ENCODE assay signal across 8 mouse cellular contexts in genomic region chr11:69855347-69855746, GRCm38 (mm10). TPM values are rescaled to one million over a fixed set of nuclear protein-coding genes. Genes with fewer than 3 reads are reported as not detected.
A peak's percentile ranks its signal among the peaks of the same experiment; 100 is the strongest.
DNase-seq lines count a peak whose midpoint lies in the region; ATAC-seq and TF ChIP-seq lines count a peak whose summit lies in the region.
"Had no signal": no experiment of that assay in that cellular context is flagged by ENCODE, and none has a peak within 500 bp of the region (broad histone marks: within the 10 kb centered on the region; RNA-seq: fewer than 3 reads in every experiment).

No protein-coding gene starts in this region.

- H3K4me1 ChIP-seq in heart, postnatal 0 days (ENCODE audit: control insufficient read depth, insufficient read depth) = no peaks in the 10 kb centered on the region
- H3K4me1 ChIP-seq in liver, embryonic 13.5 days (replicated peaks) = peaks cover 64% of the 10 kb centered on the region

- DNase-seq in 416B (ENCODE audit: low read depth) = peak; percentile 37
- DNase-seq in cerebellum, postnatal 36 days = peak; percentile 42 to 57
- DNase-seq in heart, postnatal 0 days (ENCODE audit: low spot score) = no peak
- peak; percentile 70 for DNase-seq in liver, embryonic 13.5 days
- peak; percentile 56 to 64 for DNase-seq in spleen, postnatal 36 days (ENCODE audit: low spot score in 2 of 2)
- DNase-seq in gastrocnemius, adult 8-10 months (ENCODE audit: low spot score in 2 of 2) = no peak

- H3K4me2 ChIP-seq in heart, postnatal 0 days (ENCODE audit: low read depth, low read length) = no peak overlapping the region
- peak overlapping the region; percentile 61 for H3K4me2 ChIP-seq in liver, embryonic 13.5 days

- TF ChIP-seq CTCF in C2C12 (IDR thresholded peaks at IDR 0.05; ENCODE audit: control insufficient read depth, insufficient read depth, insufficient read length) = peak; percentile 53
- TF ChIP-seq CTCF in heart, postnatal 0 days (IDR thresholded peaks at IDR 0.05; ENCODE audit: low read depth) = peak; percentile 45

- no peak overlapping the region for H3K27ac ChIP-seq in heart, postnatal 0 days (ENCODE audit: low read depth)
- peak overlapping the region; percentile 99 for H3K27ac ChIP-seq in liver, embryonic 13.5 days

- peak; percentile 34; the same call in 1 of the 2 replicates for ATAC-seq in heart, postnatal 0 days (ENCODE audit: insufficient read depth, low read depth)
- peak; percentile 35 for ATAC-seq in liver, embryonic 13.5 days (ENCODE audit: low read depth)

- no peak overlapping the region for H3K4me3 ChIP-seq in C2C12 (ENCODE audit: insufficient read depth, poor library complexity, severe bottlenecking)
- H3K4me3 ChIP-seq in heart, postnatal 0 days (ENCODE audit: low read depth, low read length) = no peak overlapping the region
- peak overlapping the region; percentile 35; the same call in 1 of the 2 replicates for H3K4me3 ChIP-seq in liver, embryonic 13.5 days (replicated peaks)

- H3K9me3 ChIP-seq in heart, postnatal 0 days (replicated peaks; ENCODE audit: control insufficient read depth, low read length) = no peaks in the 10 kb centered on the region
- H3K9me3 ChIP-seq in liver, embryonic 13.5 days (replicated peaks) = no peaks in the 10 kb centered on the region

- 17% methylated on average over 16 of the region's 16 CpGs for WGBS in heart, postnatal 0 days
- WGBS in liver, embryonic 13.5 days (ENCODE audit: insufficient replicate concordance) = 19% methylated on average over 16 of the region's 16 CpGs

- no peaks in the 10 kb centered on the region for H3K79me2 ChIP-seq in C2C12 (ENCODE audit: control insufficient read depth, insufficient read depth)

- H3K27me3 ChIP-seq in C2C12 (ENCODE audit: control insufficient read depth, insufficient read depth, insufficient read length) = peaks cover 8% of the 10 kb centered on the region
- H3K27me3 ChIP-seq in heart, postnatal 0 days (ENCODE audit: control insufficient read depth, insufficient read depth, low read length) = peaks cover 16% of the 10 kb centered on the region
- peaks cover 25% of the 10 kb centered on the region for H3K27me3 ChIP-seq in liver, embryonic 13.5 days

- H3K9ac ChIP-seq in heart, postnatal 0 days (replicated peaks; ENCODE audit: low read depth, low read length) = no peak overlapping the region
- H3K9ac ChIP-seq in liver, embryonic 13.5 days = peak overlapping the region; percentile 70

- TF ChIP-seq EP300 in heart, postnatal 0 days (IDR thresholded peaks at IDR 0.05; ENCODE audit: low read depth) = no peak

- no peaks in the 10 kb centered on the region for H3K79me3 ChIP-seq in C2C12 (ENCODE audit: low read depth)

- peaks cover 15% of the 10 kb centered on the region for H3K36me3 ChIP-seq in C2C12 (ENCODE audit: control insufficient read depth, insufficient read depth)
- peaks cover 19% of the 10 kb centered on the region for H3K36me3 ChIP-seq in heart, postnatal 0 days (replicated peaks; ENCODE audit: control insufficient read depth, insufficient read depth, low read length)
- peaks cover 23% of the 10 kb centered on the region for H3K36me3 ChIP-seq in liver, embryonic 13.5 days

- H3ac ChIP-seq in C2C12 (ENCODE audit: control insufficient read depth, insufficient read length, low read depth) = no peak overlapping the region

TF ChIP-seq in C2C12, 6 proteins besides CTCF, POLR2A, EP300 and RAD21:
- TF ChIP-seq MAX (IDR thresholded peaks at IDR 0.05) (no peak), USF1 (IDR thresholded peaks at IDR 0.05; ENCODE audit: low read depth) (no peak), MYOD1 (IDR thresholded peaks at IDR 0.05; ENCODE audit: control insufficient read depth, insufficient read length, low read depth) (no peak), FOSL1 (IDR thresholded peaks at IDR 0.05; ENCODE audit: insufficient read depth, low read length, poor library complexity, severe bottlenecking) (no peak), CEBPB (IDR thresholded peaks at IDR 0.05; ENCODE audit: low read depth) (no peak), MYOG (IDR thresholded peaks at IDR 0.05; ENCODE audit: control insufficient read depth, extremely low read depth, insufficient read length) (no peak)

RNA-seq across cellular contexts. Expression of gene Tnk1, which starts 3.2 kb away (rescaled TPM):
- polyA plus RNA-seq in C2C12 (2012; fragmentation: generic; extraction: Trizol) = not detected
- 0.50 TPM in 1 of 2 replicates, not detected in the other for total RNA-seq in heart, postnatal 0 days (2014; rRNA removed; ENCODE audit: low replicate concordance)
- not detected in 2 replicates for polyA plus RNA-seq in heart, postnatal 0 days (2015; fragmentation: Nextera tagmentation; extraction: Ambion mirVana)
- 0.76 and 1.5 TPM in 2 replicates for polyA plus RNA-seq in liver, embryonic 13.5 days (2015; fragmentation: Nextera tagmentation; extraction: Ambion mirVana)
- under 1 TPM in 1 of 4 experiments, not detected in 3; 0.31 TPM for total RNA-seq in gastrocnemius, adult 8-10 months (2022)

RNA-seq across cellular contexts. Expression of gene Plscr3, which starts 9.2 kb away (rescaled TPM):
- polyA plus RNA-seq in C2C12 (2012; fragmentation: generic; extraction: Trizol) = 82.7 TPM
- total RNA-seq in heart, postnatal 0 days (2014; rRNA removed; ENCODE audit: low replicate concordance) = 50.9 and 64.0 TPM in 2 replicates
- polyA plus RNA-seq in heart, postnatal 0 days (2015; fragmentation: Nextera tagmentation; extraction: Ambion mirVana) = 60.5 and 62.3 TPM in 2 replicates
- 28.0 and 29.9 TPM in 2 replicates for polyA plus RNA-seq in liver, embryonic 13.5 days (2015; fragmentation: Nextera tagmentation; extraction: Ambion mirVana)
- total RNA-seq in gastrocnemius, adult 8-10 months (2022) = 10 to 100 TPM in 2 of 4 experiments, 1 to 10 TPM in 2; 8.7 to 10.6 (median 9.4) TPM

RNA-seq across cellular contexts. Expression of gene Tmem256, which starts 17.0 kb away (rescaled TPM):
- polyA plus RNA-seq in C2C12 (2012; fragmentation: generic; extraction: Trizol) = 260 TPM
- 78.5 and 169 TPM in 2 replicates for total RNA-seq in heart, postnatal 0 days (2014; rRNA removed; ENCODE audit: low replicate concordance)
- polyA plus RNA-seq in heart, postnatal 0 days (2015; fragmentation: Nextera tagmentation; extraction: Ambion mirVana) = 411 and 424 TPM in 2 replicates
- polyA plus RNA-seq in liver, embryonic 13.5 days (2015; fragmentation: Nextera tagmentation; extraction: Ambion mirVana) = 321 and 345 TPM in 2 replicates
- total RNA-seq in gastrocnemius, adult 8-10 months (2022) = 100 to 1,000 TPM; 143 to 214 (median 181) TPM

RNA-seq across cellular contexts. Expression of gene Nlgn2, which starts 17.8 kb away (rescaled TPM):
- polyA plus RNA-seq in C2C12 (2012; fragmentation: generic; extraction: Trizol) = 10.7 TPM
- 4.5 and 10.1 TPM in 2 replicates for total RNA-seq in heart, postnatal 0 days (2014; rRNA removed; ENCODE audit: low replicate concordance)
- 0.89 TPM in 2 replicates for polyA plus RNA-seq in heart, postnatal 0 days (2015; fragmentation: Nextera tagmentation; extraction: Ambion mirVana)
- 0.68 and 0.75 TPM in 2 replicates for polyA plus RNA-seq in liver, embryonic 13.5 days (2015; fragmentation: Nextera tagmentation; extraction: Ambion mirVana)
- total RNA-seq in gastrocnemius, adult 8-10 months (2022) = 1 to 10 TPM; 1.3 to 2.4 (median 1.7) TPM

RNA-seq across cellular contexts. Expression of gene Tmem95, which starts 22.5 kb away (rescaled TPM):
- not detected for polyA plus RNA-seq in C2C12 (2012; fragmentation: generic; extraction: Trizol)
- not detected in 2 replicates for total RNA-seq in heart, postnatal 0 days (2014; rRNA removed; ENCODE audit: low replicate concordance)
- polyA plus RNA-seq in heart, postnatal 0 days (2015; fragmentation: Nextera tagmentation; extraction: Ambion mirVana) = not detected in 2 replicates
- not detected in 2 replicates for polyA plus RNA-seq in liver, embryonic 13.5 days (2015; fragmentation: Nextera tagmentation; extraction: Ambion mirVana)
- total RNA-seq in gastrocnemius, adult 8-10 months (2022) = not detected
- polyA plus RNA-seq: gonadal fat pad, adult 2 months had no signal

Comparison
In these comparisons a context has a peak if more than half of its experiments do, and no peak if none do; other contexts are left out.
1. DNase-seq: peak in 416B (single experiment), cerebellum, postnatal 36 days (2 of 2), liver, embryonic 13.5 days (single experiment) and spleen, postnatal 36 days (2 of 2); none in heart, postnatal 0 days (single experiment) and gastrocnemius, adult 8-10 months (0 of 2).